Mouse (Mus musculus): ENCODE measurements around the gene Kdelr2.

The Kdelr2 gene

GRCm38 (mm10) chr5:143401556-143401955, 2.1 kb upstream of the Kdelr2 start:
- in situ Hi-C loops (cut with MboI, MseI): no loop called here

- in situ Hi-C loops (cut with MboI, MseI): no loop called here
These were observed 701 bp downstream of the Kdelr2 start for GRCm38 (mm10) chr5:143404148-143404930.

GRCm38 (mm10) chr5:143405200-143405599, 1.6 kb downstream of the Kdelr2 start:
- in situ Hi-C loops (cut with MboI, MseI): no loop called here

- in situ Hi-C loops (cut with MboI, MseI): no loop called here
These were observed 2.9 kb downstream of the Kdelr2 start for GRCm38 (mm10) chr5:143406548-143406947.

- in situ Hi-C loops (cut with MboI, MseI): no loop called here
These were observed 5.6 kb downstream of the Kdelr2 start for GRCm38 (mm10) chr5:143409239-143409638.

GRCm38 (mm10) chr5:143410841-143411395, 7.3 kb downstream of the Kdelr2 start:
- in situ Hi-C loops (cut with MboI, MseI): no loop called here

- in situ Hi-C loops (cut with MboI, MseI): no loop called here
These were observed 17.8 kb downstream of the Kdelr2 start for GRCm38 (mm10) chr5:143421484-143421883.

- in situ Hi-C loops (cut with MboI, MseI): no loop called here
These were observed 19.4 kb downstream of the Kdelr2 start for GRCm38 (mm10) chr5:143422990-143423389.

GRCm38 (mm10) chr5:143423899-143424519, 20.4 kb downstream of the Kdelr2 start:
- in situ Hi-C loops (cut with MboI, MseI): no loop called here

- in situ Hi-C loops (cut with MboI, MseI): loop anchor here (10.0 kb wide), 1 partner anchor 530 kb away; no protein-coding TSS in a partner anchor
These were observed 30.8 kb downstream of the Kdelr2 start for GRCm38 (mm10) chr5:143434421-143434820.

GRCm38 (mm10) chr5:143441298-143441697, 37.7 kb downstream of the Kdelr2 start:
- in situ Hi-C loops (cut with MboI, MseI): no loop called here

GRCm38 (mm10) chr5:143441753-143442152, 38.1 kb downstream of the Kdelr2 start:
- in situ Hi-C loops (cut with MboI, MseI): no loop called here

- in situ Hi-C loops (cut with MboI, MseI): no loop called here
These were observed 60.0 kb downstream of the Kdelr2 start for GRCm38 (mm10) chr5:143463671-143464070.

GRCm38 (mm10) chr5:143464100-143464756, 60.6 kb downstream of the Kdelr2 start, which contains the start of gene Daglb:
Gene Daglb (plus strand): TSS chr5:143464584.
- in situ Hi-C loops (cut with MboI, MseI): no loop called here

- in situ Hi-C loops (cut with MboI, MseI): no loop called here
These were observed 61.1 kb downstream of the Kdelr2 start for GRCm38 (mm10) chr5:143464757-143465118.

GRCm38 (mm10) chr5:143465156-143466085, 61.8 kb downstream of the Kdelr2 start:
- in situ Hi-C loops (cut with MboI, MseI): no loop called here

GRCm38 (mm10) chr5:143466891-143467669, 63.4 kb downstream of the Kdelr2 start:
- in situ Hi-C loops (cut with MboI, MseI): no loop called here

GRCm38 (mm10) chr5:143467931-143468330, 64.3 kb downstream of the Kdelr2 start:
- in situ Hi-C loops (cut with MboI, MseI): no loop called here

GRCm38 (mm10) chr5:143469628-143470027, 66.0 kb downstream of the Kdelr2 start:
- in situ Hi-C loops (cut with MboI, MseI): no loop called here

- in situ Hi-C loops (cut with MboI, MseI): no loop called here
These were observed 67.0 kb downstream of the Kdelr2 start for GRCm38 (mm10) chr5:143470421-143471164.
